Mouse (Mus musculus) CH12.LX (cell line): ENCODE results near the gene Gm4969. TPM values are rescaled to one million over a fixed set of nuclear protein-coding genes. Genes with fewer than 3 reads are reported as not detected.

Source experiments
- DNase-seq: peaks from one replicate; pipeline ENCODE4 v3.0.0-alpha.2; 2013; ENCODE audit errors: extremely low read depth
- H3K27ac ChIP-seq: 2 replicates; pipeline ENCODE4 v1.5.1; 2012; ENCODE audit warnings: low read depth, mild to moderate bottlenecking, control low read depth, moderate library complexity; ENCODE audit not compliant: insufficient read depth
- H3K27me3 ChIP-seq: replicated peaks from 2 replicates; pipeline ENCODE3; 2012; ENCODE audit warnings: inconsistent platforms
- H3K36me3 ChIP-seq, 2 experiments: replicated peaks in 1 of 2; 2 replicates each; pipeline versions ENCODE3 to v1.6.1; 2012; ENCODE audit warnings: inconsistent platforms in 1 of 2, low read length in 1 of 2, mild to moderate bottlenecking in 1 of 2, mixed read lengths in 1 of 2, moderate library complexity in 1 of 2; ENCODE audit not compliant: control insufficient read depth in 1 of 2, insufficient read depth in 1 of 2
- H3K4me1 ChIP-seq, 2 experiments: 2 replicates each; pipeline ENCODE4 v1.6.1; 2012; ENCODE audit warnings: inconsistent platforms in 1 of 2, moderate library complexity in 1 of 2; ENCODE audit not compliant: insufficient read depth in 2 of 2, control insufficient read depth in 1 of 2
- H3K4me2 ChIP-seq: 2 replicates; pipeline ENCODE4 v1.6.1; 2012; ENCODE audit warnings: low read depth, mild to moderate bottlenecking, control low read depth; ENCODE audit not compliant: poor library complexity, insufficient read depth, severe bottlenecking
- H3K4me3 ChIP-seq, 3 experiments: fragments of 150-350 bp in 1 of 3; sonication (generic) in 1 of 3; replicated peaks in 1 of 3; 2 replicates each; pipeline versions ENCODE3 to v1.5.1; 2011 to 2012; ENCODE audit warnings: low read depth in 2 of 3, low read length in 2 of 3, mild to moderate bottlenecking in 2 of 3, moderate library complexity in 2 of 3, control low read depth in 1 of 3, improper control_type of control experiment in 1 of 3, inconsistent platforms in 1 of 3, mixed read lengths in 1 of 3; ENCODE audit not compliant: poor library complexity in 1 of 3
- H3K79me2 ChIP-seq: replicated peaks from 2 replicates; pipeline ENCODE4 v1.6.1; 2012; ENCODE audit warnings: mild to moderate bottlenecking, moderate library complexity; ENCODE audit not compliant: control insufficient read depth, poor library complexity, insufficient read depth, severe bottlenecking; ENCODE audit errors: extremely low read depth
- H3K9ac ChIP-seq: 2 replicates; pipeline ENCODE4 v1.6.1; 2012; ENCODE audit warnings: low read depth, mild to moderate bottlenecking, control low read depth, moderate library complexity; ENCODE audit not compliant: insufficient read depth
- H3K9me3 ChIP-seq: replicated peaks from 2 replicates; pipeline ENCODE3; 2012; ENCODE audit warnings: low read length, inconsistent platforms, mixed read lengths
- CHD1 ChIP-seq: IDR thresholded peaks from 2 replicates; pipeline ENCODE4 v1.6.1; 2012; ENCODE audit warnings: low read depth, low read length, improper control_type of control experiment, inconsistent platforms
- CTCF ChIP-seq, 2 experiments: IDR thresholded peaks in 1 of 2; conservative IDR thresholded peaks in 1 of 2; 2 replicates each; pipeline ENCODE4 v1.5.1; 2011 to 2012; ENCODE audit warnings: low read depth in 2 of 2, low read length in 2 of 2, improper control_type of control experiment in 1 of 2, inconsistent platforms in 1 of 2, mild to moderate bottlenecking in 1 of 2, moderate library complexity in 1 of 2
- ELF1 ChIP-seq: IDR thresholded peaks from 2 replicates; pipeline ENCODE4 v1.6.1; 2014; ENCODE audit warnings: low read depth, mild to moderate bottlenecking, inconsistent platforms, low read length, improper control_type of control experiment
- EP300 ChIP-seq: IDR thresholded peaks from 2 replicates; pipeline ENCODE4 v1.6.1; 2011; ENCODE audit warnings: low read length, improper control_type of control experiment
- IRF4 ChIP-seq: IDR thresholded peaks from 2 replicates; pipeline ENCODE4 v1.6.1; 2014; ENCODE audit warnings: low read depth, mild to moderate bottlenecking, inconsistent platforms, low read length, improper control_type of control experiment
- KAT2A ChIP-seq: IDR thresholded peaks from 2 replicates; pipeline ENCODE4 v1.6.1; 2012; ENCODE audit warnings: low read length, improper control_type of control experiment, inconsistent platforms; ENCODE audit not compliant: insufficient replicate concordance
- MAX ChIP-seq: IDR thresholded peaks from 2 replicates; pipeline ENCODE4 v1.6.1; 2011; ENCODE audit warnings: low read length, improper control_type of control experiment
- MEF2A ChIP-seq: IDR thresholded peaks from 2 replicates; pipeline ENCODE4 v1.6.1; 2014; ENCODE audit warnings: low read depth, mild to moderate bottlenecking, inconsistent platforms, low read length, improper control_type of control experiment, borderline replicate concordance
- MXI1 ChIP-seq: IDR thresholded peaks from 2 replicates; pipeline ENCODE4 v1.6.1; 2011; ENCODE audit warnings: mild to moderate bottlenecking, low read depth, low read length, improper control_type of control experiment
- MYC ChIP-seq: IDR thresholded peaks from 2 replicates; pipeline ENCODE4 v1.6.1; 2011; ENCODE audit warnings: low read depth, mild to moderate bottlenecking, improper control_type of control experiment, low read length
- NRF1 ChIP-seq: IDR thresholded peaks from 2 replicates; pipeline ENCODE4 v1.6.1; 2014; ENCODE audit warnings: low read depth, mild to moderate bottlenecking, inconsistent platforms, low read length, improper control_type of control experiment, moderate library complexity
- POLR2A ChIP-seq: IDR thresholded peaks from 2 replicates; pipeline ENCODE4 v1.6.1; 2011; ENCODE audit warnings: low read depth, mild to moderate bottlenecking, improper control_type of control experiment, low read length
- RAD21 ChIP-seq: IDR thresholded peaks from 2 replicates; pipeline ENCODE4 v1.6.1; 2011; ENCODE audit warnings: low read depth, mild to moderate bottlenecking, low read length, improper control_type of control experiment, moderate library complexity
- RCOR1 ChIP-seq: conservative IDR thresholded peaks from 2 replicates; pipeline ENCODE4 v1.6.1; 2012; ENCODE audit warnings: low read depth, mild to moderate bottlenecking, inconsistent platforms, low read length, improper control_type of control experiment
- SIN3A ChIP-seq: IDR thresholded peaks from 2 replicates; pipeline ENCODE4 v1.6.1; 2012; ENCODE audit warnings: low read length, improper control_type of control experiment, inconsistent platforms
- SMC3 ChIP-seq: IDR thresholded peaks from 2 replicates; pipeline ENCODE4 v1.6.1; 2011; ENCODE audit warnings: low read depth, low read length, improper control_type of control experiment
- UBTF ChIP-seq: IDR thresholded peaks from 2 replicates; pipeline ENCODE4 v1.6.1; 2012; ENCODE audit warnings: low read depth, mild to moderate bottlenecking, inconsistent platforms, low read length, improper control_type of control experiment, moderate library complexity
- USF1 ChIP-seq: IDR thresholded peaks from 2 replicates; pipeline ENCODE4 v1.6.1; 2014; ENCODE audit warnings: low read depth, mild to moderate bottlenecking, inconsistent platforms, low read length, improper control_type of control experiment
- ZMIZ1 ChIP-seq: IDR thresholded peaks from 2 replicates; pipeline ENCODE4 v1.6.1; 2012; ENCODE audit warnings: low read depth, mild to moderate bottlenecking, inconsistent platforms, low read length, improper control_type of control experiment
- ZNF384 ChIP-seq: IDR thresholded peaks from 2 replicates; pipeline ENCODE4 v1.6.1; 2012; ENCODE audit warnings: low read depth, low read length, improper control_type of control experiment, inconsistent platforms
- dilution Hi-C: fragments of 300-500 bp; cut with MboI; formaldehyde crosslinking; loops from 2 replicates; pipeline ENCODE4 v1.14.3; 2020; ENCODE audit warnings: low sequenced_read_pairs; ENCODE audit not compliant: extremely low pct_unique_long_range_greater_than_20kb, extremely low pct_ligation_motif_present
- in situ Hi-C: fragments of 300-500 bp; cut with MboI; formaldehyde crosslinking; loops from 3 replicates; pipeline ENCODE4 v1.14.3; 2019; ENCODE audit warnings: low sequenced_read_pairs, low pct_ligation_motif_present, low pct_unique_long_range_greater_than_20kb, mixed read lengths
- polyA plus RNA-seq: library from polyadenylated mRNA; unstranded; fragments of >175 nt; gene quantifications from 2 replicates; pipeline ENCODE4 v1.2.1, GENCODE M21; 2012; ENCODE audit warnings: low read depth; ENCODE audit not compliant: insufficient read length
- total RNA-seq, 2 experiments: library from RNA; depleted of rRNA; stranded (reverse); fragments of 300-350 nt in 1 of 2; fragments of >200 nt in 1 of 2; gene quantifications; 2 replicates each; pipeline ENCODE4 v1.2.3; 2012 to 2014

Gm4969 gene
- total and polyA plus RNA-seq, 3 experiments: not detected

- dilution Hi-C loops: no loop called here
- H3K9me3 ChIP-seq: no peaks in the 10 kb centered on the region
- no peak for TF ChIP-seq NRF1
- TF ChIP-seq MAX: no peak
- TF ChIP-seq MYC: no peak
- TF ChIP-seq ELF1: no peak
- peak in 1 of 2 experiments; percentile 24; a peak in 1 of 4 replicates for TF ChIP-seq CTCF (conservative IDR thresholded peaks at IDR 0.05 in 1 of 2, IDR thresholded peaks at IDR 0.05 in 1 of 2; ENCODE audit: low read depth in 2 of 2, low read length in 2 of 2)
- no peak for TF ChIP-seq RCOR1
- no peak for TF ChIP-seq UBTF
- TF ChIP-seq, all 38 proteins: peak for 1
- H3K4me3 ChIP-seq: no peak overlapping the region
- no peak overlapping the region for H3K9ac ChIP-seq
- peak overlapping the region; percentile 54; the same call in 1 of the 2 replicates for H3K4me2 ChIP-seq
- H3K79me2 ChIP-seq: peaks cover 9% of the 10 kb centered on the region; the same call in 1 of the 2 replicates
- no peaks in the 10 kb centered on the region for H3K27me3 ChIP-seq
- DNase-seq: no peak
- in situ Hi-C loops: no loop called here
- H3K27ac ChIP-seq: no peak overlapping the region
- H3K4me1 ChIP-seq: peaks cover 0 to 28% of the 10 kb centered on the region in 2 experiments; a peak in 2 of 4 replicates
- peaks cover 25 to 67% of the 10 kb centered on the region in 2 experiments for H3K36me3 ChIP-seq
These were observed 12.5 kb upstream of the Gm4969 start for GRCm38 (mm10) chr7:19130657-19131056.

- dilution Hi-C loops: no loop called here
- TF ChIP-seq RCOR1 (no peak), USF1 (no peak), ZMIZ1 (no peak), ELF1 (no peak), ZNF384 (no peak), CHD1 (no peak), CTCF (conservative IDR thresholded peaks at IDR 0.05 in 1 of 2, IDR thresholded peaks at IDR 0.05 in 1 of 2; ENCODE audit: low read depth in 2 of 2, low read length in 2 of 2) (no peak), UBTF (no peak)
- H3K4me3 ChIP-seq: no peak overlapping the region
- H3K27me3 ChIP-seq: no peaks in the 10 kb centered on the region
- peaks cover 16 to 66% of the 10 kb centered on the region in 2 experiments for H3K36me3 ChIP-seq
- H3K9ac ChIP-seq: no peak overlapping the region
- H3K4me1 ChIP-seq: peaks cover 0 to 28% of the 10 kb centered on the region in 2 experiments; a peak in 2 of 4 replicates
- H3K9me3 ChIP-seq: no peaks in the 10 kb centered on the region
- H3K27ac ChIP-seq: no peak overlapping the region
- no peak overlapping the region for H3K4me2 ChIP-seq
- no peak for DNase-seq
- in situ Hi-C loops: no loop called here
- H3K79me2 ChIP-seq: peaks cover 9% of the 10 kb centered on the region
These were observed 11.2 kb upstream of the Gm4969 start for GRCm38 (mm10) chr7:19129396-19129795.

- Histone ChIP-seq H3K4me2 (no peak overlapping the region), H3K9ac (no peak overlapping the region), H3K4me3 (no peak overlapping the region), H3K79me2 (peaks cover 9% of the 10 kb centered on the region), H3K4me1 (peaks cover 0 to 16% of the 10 kb centered on the region in 2 experiments; a peak in 2 of 4 replicates), H3K36me3 (peaks cover 16 to 59% of the 10 kb centered on the region in 2 experiments), H3K27me3 (no peaks in the 10 kb centered on the region), H3K9me3 (no peaks in the 10 kb centered on the region), H3K27ac (no peak overlapping the region)
- dilution Hi-C loops (no loop called here), in situ Hi-C loops (no loop called here)
- no peak for TF ChIP-seq MXI1
- no peak for TF ChIP-seq SIN3A
- TF ChIP-seq ZMIZ1: no peak
- TF ChIP-seq MEF2A: no peak
- TF ChIP-seq CHD1: no peak
- no peak for TF ChIP-seq POLR2A
- no peak for TF ChIP-seq RCOR1
- TF ChIP-seq IRF4: no peak
- TF ChIP-seq SMC3: no peak
- TF ChIP-seq MAX: no peak
- TF ChIP-seq EP300: no peak
- TF ChIP-seq KAT2A: no peak
- TF ChIP-seq ZNF384: no peak
- no peak for TF ChIP-seq UBTF
- TF ChIP-seq RAD21: no peak
- DNase-seq: no peak
These were observed 9.6 kb upstream of the Gm4969 start for GRCm38 (mm10) chr7:19127744-19128143.
